Mouse (Mus musculus): Measurements from ENCODE around the gene Rap2a.

Rap2a gene

GRCm38 (mm10) chr14:120499601-120500000, 21.4 kb downstream of the Rap2a start:
- no peak for DNase-seq (ENCODE audit: low read depth)

GRCm38 (mm10) chr14:120500021-120500560, 21.8 kb downstream of the Rap2a start:
- peak; percentile 48 for DNase-seq (ENCODE audit: low read depth)

- no peak for DNase-seq (ENCODE audit: low read depth)
Measured at GRCm38 (mm10) chr14:120500791-120501190, 22.5 kb downstream of the Rap2a start.

GRCm38 (mm10) chr14:120503641-120504040, 25.4 kb downstream of the Rap2a start:
- DNase-seq (ENCODE audit: low read depth): no peak

GRCm38 (mm10) chr14:120504423-120504822, 26.2 kb downstream of the Rap2a start:
- DNase-seq (ENCODE audit: low read depth): no peak

- no peak for DNase-seq (ENCODE audit: low read depth)
Measured at GRCm38 (mm10) chr14:120504928-120505461, 26.8 kb downstream of the Rap2a start.

- DNase-seq (ENCODE audit: low read depth): no peak
Measured at GRCm38 (mm10) chr14:120505918-120506317, 27.7 kb downstream of the Rap2a start.

- DNase-seq (ENCODE audit: low read depth): no peak
Measured at GRCm38 (mm10) chr14:120507516-120507915, 29.3 kb downstream of the Rap2a start.

- no peak for DNase-seq (ENCODE audit: low read depth)
Measured at GRCm38 (mm10) chr14:120508566-120509365, 30.5 kb downstream of the Rap2a start.

- DNase-seq (ENCODE audit: low read depth): no peak
Measured at GRCm38 (mm10) chr14:120509366-120509640, 31.1 kb downstream of the Rap2a start.

- no peak for DNase-seq (ENCODE audit: low read depth)
Measured at GRCm38 (mm10) chr14:120511821-120512220, 33.6 kb downstream of the Rap2a start.

- DNase-seq (ENCODE audit: low read depth): peak; percentile 89
Measured at GRCm38 (mm10) chr14:120514821-120515271, 36.6 kb downstream of the Rap2a start.

GRCm38 (mm10) chr14:120515376-120515775, 37.1 kb downstream of the Rap2a start:
- DNase-seq (ENCODE audit: low read depth): peak; percentile 94

GRCm38 (mm10) chr14:120518706-120519105, 40.5 kb downstream of the Rap2a start:
- peak; percentile 75 for DNase-seq (ENCODE audit: low read depth)

- DNase-seq (ENCODE audit: low read depth): no peak
Measured at GRCm38 (mm10) chr14:120519921-120520320, 41.7 kb downstream of the Rap2a start.

GRCm38 (mm10) chr14:120520843-120521242, 42.6 kb downstream of the Rap2a start:
- peak; percentile 44 for DNase-seq (ENCODE audit: low read depth)

GRCm38 (mm10) chr14:120523296-120523695, 45.1 kb downstream of the Rap2a start:
- no peak for DNase-seq (ENCODE audit: low read depth)

GRCm38 (mm10) chr14:120525644-120526043, 47.4 kb downstream of the Rap2a start:
- no peak for DNase-seq (ENCODE audit: low read depth)

- no peak for DNase-seq (ENCODE audit: low read depth)
Measured at GRCm38 (mm10) chr14:120533301-120533700, 55.1 kb downstream of the Rap2a start.

GRCm38 (mm10) chr14:120534841-120535271, 56.6 kb downstream of the Rap2a start:
- no peak for DNase-seq (ENCODE audit: low read depth)

- DNase-seq (ENCODE audit: low read depth): no peak
Measured at GRCm38 (mm10) chr14:120535446-120535845, 57.2 kb downstream of the Rap2a start.

- no peak for DNase-seq (ENCODE audit: low read depth)
Measured at GRCm38 (mm10) chr14:120535924-120536323, 57.7 kb downstream of the Rap2a start.

- no peak for DNase-seq (ENCODE audit: low read depth)
Measured at GRCm38 (mm10) chr14:120539128-120539527, 60.9 kb downstream of the Rap2a start.

Data from NIH3T3 (cell line).